Mouse (Mus musculus) C2C12 (cell line): Measurements from ENCODE around the gene Arnt2.

ENCODE experiments used
- CTCF ChIP-seq: IDR thresholded peaks from one replicate; pipeline ENCODE4 v1.5.1; 2011; ENCODE audit not compliant: control insufficient read depth, insufficient read depth, insufficient read length
- MAX ChIP-seq: IDR thresholded peaks from one replicate; pipeline ENCODE4 v1.6.1; 2011; ENCODE audit warnings: mild to moderate bottlenecking, control low read depth
- MYOG ChIP-seq: IDR thresholded peaks from one replicate; pipeline ENCODE4 v1.6.1; 2011; ENCODE audit not compliant: control insufficient read depth, insufficient read length; ENCODE audit errors: extremely low read depth

DNA sequence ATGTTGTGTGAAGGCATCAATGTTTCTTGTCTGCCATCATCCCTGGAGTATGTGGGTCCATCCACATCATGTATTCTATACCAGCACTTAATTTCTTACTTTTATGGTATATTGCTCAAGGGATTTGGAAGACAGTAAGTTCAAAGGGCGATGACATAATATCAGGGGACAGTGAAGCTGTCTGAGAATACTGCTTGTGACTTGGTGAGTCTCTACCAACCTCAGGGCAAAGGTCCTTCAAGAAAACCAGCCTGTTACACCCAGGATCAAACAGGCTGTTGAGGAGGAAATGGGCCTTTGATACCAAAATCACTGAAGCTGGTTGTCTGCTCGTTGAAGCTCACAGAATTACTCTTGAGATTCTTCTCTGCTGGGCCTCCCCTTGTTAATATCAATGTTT, 55.1 kb downstream of the Arnt2 start:
- TF ChIP-seq MAX (no peak), MYOG (no peak), CTCF (no peak)
